Mouse (Mus musculus): ENCODE data around the gene Mybph. TPM values are rescaled to one million over a fixed set of nuclear protein-coding genes. Genes with fewer than 3 reads are reported as not detected.

Mybph gene
- polyA plus RNA-seq, 1 experiment from 2014 or later: 102 TPM

GRCm38 (mm10) chr1:134188217-134188616 lies 5.0 kb upstream of the Mybph start:
- H3K27me3 ChIP-seq: no peaks in the 10 kb centered on the region
- peaks cover 20% of the 10 kb centered on the region for H3K4me1 ChIP-seq
- 63% methylated on average over 5 of the region's 5 CpGs for WGBS
- no peak for ATAC-seq (ENCODE audit: insufficient number of reproducible peaks, low FRiP score, low TSS enrichment, low read depth)
- H3K9ac ChIP-seq: no peak overlapping the region
- no peak overlapping the region for H3K4me3 ChIP-seq (replicated peaks)
- H3K4me2 ChIP-seq (replicated peaks): no peak overlapping the region
- H3K27ac ChIP-seq (replicated peaks): no peak overlapping the region
- no peaks in the 10 kb centered on the region for H3K36me3 ChIP-seq
- no peaks in the 10 kb centered on the region for H3K9me3 ChIP-seq (replicated peaks)

GRCm38 (mm10) chr1:134188989-134189729 lies 4.1 kb upstream of the Mybph start:
- Histone ChIP-seq H3K27me3 (no peaks in the 10 kb centered on the region), H3K9ac (no peak overlapping the region), H3K9me3 (replicated peaks) (no peaks in the 10 kb centered on the region), H3K27ac (replicated peaks) (0 out of 2 replicates have a peak overlapping the region, but pooled peaks have one; percentile 3), H3K36me3 (no peaks in the 10 kb centered on the region), H3K4me2 (replicated peaks) (no peak overlapping the region), H3K4me3 (replicated peaks) (no peak overlapping the region), H3K4me1 (peaks cover 27% of the 10 kb centered on the region)
- 28% methylated on average over 12 of the region's 12 CpGs for WGBS
- ATAC-seq (ENCODE audit: insufficient number of reproducible peaks, low FRiP score, low TSS enrichment, low read depth): no peak

GRCm38 (mm10) chr1:134191192-134191591 lies 2.1 kb upstream of the Mybph start:
- 80% methylated on average over 5 of the region's 5 CpGs for WGBS

DNA sequence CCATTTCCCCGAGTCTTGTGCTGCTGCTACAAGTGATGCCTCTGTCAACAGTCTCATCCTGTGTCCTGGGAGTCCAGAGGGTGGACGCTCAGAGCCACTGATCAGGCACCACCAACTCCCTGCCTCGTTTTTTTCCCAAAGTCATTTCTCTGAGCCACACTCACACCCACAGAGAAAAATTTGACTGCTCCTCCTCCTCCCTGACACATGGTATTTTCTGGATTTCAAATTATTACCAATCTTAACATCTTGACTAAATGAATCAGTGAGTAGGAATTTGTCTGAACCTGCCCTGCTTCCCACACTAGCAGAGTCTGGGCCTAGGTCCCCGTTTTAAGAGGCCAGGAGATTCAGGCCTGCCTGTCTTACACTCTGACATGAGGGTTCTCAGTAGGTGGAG lies 1.2 kb upstream of the Mybph start:
- Histone ChIP-seq H3K4me2 (replicated peaks) (no peak overlapping the region), H3K4me3 (replicated peaks) (no peak overlapping the region), H3K4me1 (peaks cover 48% of the 10 kb centered on the region), H3K27ac (replicated peaks) (no peak overlapping the region), H3K36me3 (no peaks in the 10 kb centered on the region), H3K9ac (no peak overlapping the region), H3K27me3 (no peaks in the 10 kb centered on the region), H3K9me3 (replicated peaks) (no peaks in the 10 kb centered on the region)
- ATAC-seq (ENCODE audit: insufficient number of reproducible peaks, low FRiP score, low TSS enrichment, low read depth): no peak
- 18% methylated on average over 4 of the region's 4 CpGs for WGBS

More at GRCm38 (mm10) chr1:134191192-134191591, 2.1 kb upstream of the Mybph start:
- H3K27me3 ChIP-seq: no peaks in the 10 kb centered on the region
- H3K27ac ChIP-seq (replicated peaks): no peak overlapping the region
- peaks cover 45% of the 10 kb centered on the region for H3K4me1 ChIP-seq
- H3K9ac ChIP-seq: no peak overlapping the region
- H3K36me3 ChIP-seq: no peaks in the 10 kb centered on the region
- H3K9me3 ChIP-seq (replicated peaks): no peaks in the 10 kb centered on the region
- no peak for ATAC-seq (ENCODE audit: insufficient number of reproducible peaks, low FRiP score, low TSS enrichment, low read depth)
- no peak overlapping the region for H3K4me2 ChIP-seq (replicated peaks)
- H3K4me3 ChIP-seq (replicated peaks): no peak overlapping the region

DNA sequence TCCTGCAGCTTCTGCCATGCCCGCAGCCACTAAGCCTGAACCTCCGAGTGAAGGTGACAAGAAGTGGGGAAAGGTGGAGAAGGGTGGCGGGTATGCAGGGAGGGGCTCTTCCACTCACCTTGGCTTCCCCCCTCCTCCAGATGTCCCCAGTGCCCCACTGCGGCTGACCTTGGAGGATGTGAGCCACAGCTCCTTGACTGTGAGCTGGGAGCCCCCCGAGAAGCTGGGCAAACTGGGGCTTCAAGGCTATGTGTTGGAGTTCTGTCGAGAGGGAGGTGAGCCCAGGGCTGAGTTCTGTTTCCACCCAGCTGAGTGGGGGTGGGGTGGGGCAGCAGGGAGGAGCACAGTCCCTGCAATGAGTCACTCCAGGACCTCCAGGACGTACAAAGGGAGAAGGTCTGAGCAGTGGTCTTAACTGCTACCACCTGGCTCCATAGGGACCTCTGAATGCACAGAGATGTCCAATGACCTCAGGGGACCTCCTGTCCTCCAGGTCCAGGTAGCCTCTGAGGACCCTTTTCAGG lies 488 bp downstream of the Mybph start:
- Histone ChIP-seq H3K4me3 (replicated peaks) (peak overlapping the region; percentile 12; the same call in 1 of the 2 replicates), H3K4me2 (replicated peaks) (0 out of 2 replicates have a peak overlapping the region, but pooled peaks have one; percentile 19), H3K4me1 (peaks cover 43% of the 10 kb centered on the region), H3K9me3 (replicated peaks) (no peaks in the 10 kb centered on the region), H3K27me3 (no peaks in the 10 kb centered on the region), H3K9ac (no peak overlapping the region), H3K27ac (replicated peaks) (peak overlapping the region; percentile 17), H3K36me3 (no peaks in the 10 kb centered on the region)
- WGBS: 25% methylated on average over 7 of the region's 7 CpGs
- no peak for ATAC-seq (ENCODE audit: insufficient number of reproducible peaks, low FRiP score, low TSS enrichment, low read depth)

GRCm38 (mm10) chr1:134194298-134195022 lies 1.2 kb downstream of the Mybph start:
- H3K4me3 ChIP-seq (replicated peaks): peak overlapping the region; percentile 12; the same call in 1 of the 2 replicates
- H3K4me2 ChIP-seq (replicated peaks): no peak overlapping the region
- no peak for ATAC-seq (ENCODE audit: insufficient number of reproducible peaks, low FRiP score, low TSS enrichment, low read depth)
- 62% methylated on average over 16 of the region's 16 CpGs for WGBS
- peak overlapping the region; percentile 17; the same call in 1 of the 2 replicates for H3K27ac ChIP-seq (replicated peaks)
- H3K27me3 ChIP-seq: no peaks in the 10 kb centered on the region
- H3K9ac ChIP-seq: no peak overlapping the region
- H3K4me1 ChIP-seq: peaks cover 36% of the 10 kb centered on the region
- no peaks in the 10 kb centered on the region for H3K36me3 ChIP-seq
- no peaks in the 10 kb centered on the region for H3K9me3 ChIP-seq (replicated peaks)

GRCm38 (mm10) chr1:134195117-134195516 lies 1.9 kb downstream of the Mybph start:
- no peaks in the 10 kb centered on the region for H3K9me3 ChIP-seq (replicated peaks)
- WGBS: 27% methylated on average over 2 of the region's 2 CpGs
- H3K9ac ChIP-seq: no peak overlapping the region
- ATAC-seq (ENCODE audit: insufficient number of reproducible peaks, low FRiP score, low TSS enrichment, low read depth): no peak
- H3K4me3 ChIP-seq (replicated peaks): no peak overlapping the region
- no peaks in the 10 kb centered on the region for H3K27me3 ChIP-seq
- H3K27ac ChIP-seq (replicated peaks): peak overlapping the region; percentile 66
- H3K36me3 ChIP-seq: no peaks in the 10 kb centered on the region
- H3K4me2 ChIP-seq (replicated peaks): no peak overlapping the region
- peaks cover 34% of the 10 kb centered on the region for H3K4me1 ChIP-seq

- peaks cover 34% of the 10 kb centered on the region for H3K4me1 ChIP-seq
- no peak overlapping the region for H3K4me3 ChIP-seq (replicated peaks)
- no peaks in the 10 kb centered on the region for H3K36me3 ChIP-seq
- no peaks in the 10 kb centered on the region for H3K27me3 ChIP-seq
- 0 out of 2 replicates have a peak, but pooled peaks have one; percentile 13 for ATAC-seq (ENCODE audit: insufficient number of reproducible peaks, low FRiP score, low TSS enrichment, low read depth)
- WGBS: 26% methylated on average over 3 of the region's 3 CpGs
- no peaks in the 10 kb centered on the region for H3K9me3 ChIP-seq (replicated peaks)
- H3K9ac ChIP-seq: no peak overlapping the region
- H3K4me2 ChIP-seq (replicated peaks): no peak overlapping the region
- peak overlapping the region; percentile 66 for H3K27ac ChIP-seq (replicated peaks)
Observed at GRCm38 (mm10) chr1:134195571-134195970, 2.3 kb downstream of the Mybph start.

DNA sequence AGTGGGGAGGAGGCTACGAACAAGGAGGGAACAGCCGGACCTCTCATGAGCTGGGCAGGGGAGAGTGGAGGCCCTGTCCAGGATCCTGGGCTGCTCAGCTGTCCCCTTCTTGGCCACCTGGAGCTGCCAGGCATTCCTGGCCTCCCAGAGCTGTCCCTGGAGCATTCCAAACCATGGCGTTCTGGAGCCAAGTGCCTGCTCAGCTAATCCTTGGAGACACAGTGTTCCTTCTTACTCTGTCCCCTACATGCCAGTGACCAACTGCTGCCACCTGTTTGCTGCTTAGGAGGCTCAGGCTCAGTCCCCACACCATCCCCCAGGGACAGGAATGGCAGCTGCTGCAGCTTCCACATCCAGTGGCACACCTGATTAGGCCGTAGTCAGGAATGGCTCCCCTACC lies 2.7 kb downstream of the Mybph start:
- Histone ChIP-seq H3K9ac (no peak overlapping the region), H3K4me1 (peaks cover 34% of the 10 kb centered on the region), H3K36me3 (no peaks in the 10 kb centered on the region), H3K9me3 (replicated peaks) (no peaks in the 10 kb centered on the region), H3K27ac (replicated peaks) (peak overlapping the region; percentile 66; the same call in 1 of the 2 replicates), H3K27me3 (no peaks in the 10 kb centered on the region), H3K4me2 (replicated peaks) (no peak overlapping the region), H3K4me3 (replicated peaks) (no peak overlapping the region)
- peak; percentile 66 for ATAC-seq (ENCODE audit: insufficient number of reproducible peaks, low FRiP score, low TSS enrichment, low read depth)
- WGBS: 31% methylated on average over 4 of the region's 4 CpGs

DNA sequence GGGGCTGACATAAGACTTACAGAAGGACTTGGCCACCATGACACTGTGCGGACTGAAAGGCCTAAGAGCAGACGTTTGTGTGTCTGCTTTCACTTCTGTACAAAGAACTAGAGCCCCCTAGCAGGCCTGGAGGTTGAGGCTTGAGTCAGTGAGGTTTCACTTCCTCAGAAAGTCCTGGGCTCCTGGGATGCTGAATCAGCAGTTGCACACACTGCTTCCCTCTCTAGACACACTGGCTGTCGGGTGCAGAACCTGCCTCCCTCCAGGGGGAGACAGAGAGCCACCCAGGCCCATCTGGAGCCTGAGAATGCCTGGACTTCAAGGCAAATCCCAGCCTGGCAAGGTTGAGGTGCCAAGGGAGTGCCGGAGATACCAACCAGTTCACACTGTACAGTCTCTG lies 3.1 kb downstream of the Mybph start:
- no peak overlapping the region for H3K4me2 ChIP-seq (replicated peaks)
- ATAC-seq (ENCODE audit: insufficient number of reproducible peaks, low FRiP score, low TSS enrichment, low read depth): no peak; the same call in 1 of the 2 replicates
- WGBS: 54% methylated on average over 4 of the region's 4 CpGs

DNA sequence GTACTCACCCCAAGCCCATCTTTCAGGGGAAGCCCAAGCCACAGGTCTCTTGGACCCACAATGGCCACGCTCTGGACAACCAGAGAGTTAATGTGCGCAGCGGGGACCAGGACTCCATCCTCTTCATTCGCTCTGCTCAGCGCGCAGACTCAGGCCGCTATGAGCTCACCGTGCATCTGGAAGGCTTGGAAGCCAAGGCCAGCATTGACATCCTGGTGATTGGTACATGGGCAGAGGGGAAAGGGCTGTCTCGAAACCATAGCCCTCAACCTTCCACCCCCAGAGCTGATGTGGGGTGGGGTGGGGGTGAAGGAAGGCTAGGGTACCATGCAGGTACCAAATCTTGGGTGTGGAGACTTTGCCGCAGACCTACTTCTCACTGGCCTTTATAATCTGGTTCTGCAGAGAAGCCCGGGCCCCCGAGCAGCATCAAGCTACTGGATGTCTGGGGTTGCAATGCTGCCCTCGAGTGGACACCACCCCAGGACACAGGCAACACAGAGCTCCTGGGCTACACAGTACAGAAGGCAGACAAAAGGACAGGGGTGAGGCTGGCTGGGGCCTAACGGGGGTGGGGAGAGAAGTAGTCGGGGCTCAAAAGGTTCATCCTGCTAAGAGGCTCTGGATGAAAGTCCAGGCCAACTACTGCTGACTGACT lies 4.2 kb downstream of the Mybph start:
- WGBS: 82% methylated on average over 15 of the region's 15 CpGs

More for the DNA sequence above, 3.1 kb downstream of the Mybph start:
- H3K4me1 ChIP-seq: peaks cover 34% of the 10 kb centered on the region
- H3K36me3 ChIP-seq: no peaks in the 10 kb centered on the region
- H3K4me3 ChIP-seq (replicated peaks): no peak overlapping the region
- no peaks in the 10 kb centered on the region for H3K9me3 ChIP-seq (replicated peaks)
- H3K9ac ChIP-seq: no peak overlapping the region
- no peaks in the 10 kb centered on the region for H3K27me3 ChIP-seq
- peak overlapping the region; percentile 66; the same call in 1 of the 2 replicates for H3K27ac ChIP-seq (replicated peaks)

More for the DNA sequence above, 4.2 kb downstream of the Mybph start:
- no peaks in the 10 kb centered on the region for H3K9me3 ChIP-seq (replicated peaks)
- no peaks in the 10 kb centered on the region for H3K27me3 ChIP-seq
- peaks cover 34% of the 10 kb centered on the region for H3K4me1 ChIP-seq
- H3K4me2 ChIP-seq (replicated peaks): no peak overlapping the region
- no peak for ATAC-seq (ENCODE audit: insufficient number of reproducible peaks, low FRiP score, low TSS enrichment, low read depth)
- no peaks in the 10 kb centered on the region for H3K36me3 ChIP-seq
- H3K27ac ChIP-seq (replicated peaks): no peak overlapping the region
- H3K9ac ChIP-seq: no peak overlapping the region
- no peak overlapping the region for H3K4me3 ChIP-seq (replicated peaks)
